Mouse (Mus musculus): Measurements from ENCODE around the gene Trh.

GRCm38 (mm10) chr6:92261162-92261843 is 16.9 kb upstream of the Trh start:
- TF ChIP-seq CTCF (IDR thresholded peaks at IDR 0.05; ENCODE audit: low read depth), result no peak
- TF ChIP-seq EP300 (IDR thresholded peaks at IDR 0.05; ENCODE audit: low read depth), result no peak
